Mouse (Mus musculus) cerebellum, adult 2 months (tissue): ENCODE results near the gene Cdk17.

Experiments used
- CTCF ChIP-seq: fragments of 200-500 bp; IDR thresholded peaks from 2 replicates; pipeline ENCODE4 v1.5.1; 2011; ENCODE audit warnings: low read depth, mild to moderate bottlenecking, control low read depth, low read length, moderate library complexity, borderline replicate concordance; ENCODE audit not compliant: insufficient read depth
- POLR2A ChIP-seq: fragments of 200-500 bp; IDR thresholded peaks from 2 replicates; pipeline ENCODE4 v1.6.1; 2011; ENCODE audit warnings: low read length, control low read depth, borderline replicate concordance; ENCODE audit not compliant: insufficient read depth

DNA sequence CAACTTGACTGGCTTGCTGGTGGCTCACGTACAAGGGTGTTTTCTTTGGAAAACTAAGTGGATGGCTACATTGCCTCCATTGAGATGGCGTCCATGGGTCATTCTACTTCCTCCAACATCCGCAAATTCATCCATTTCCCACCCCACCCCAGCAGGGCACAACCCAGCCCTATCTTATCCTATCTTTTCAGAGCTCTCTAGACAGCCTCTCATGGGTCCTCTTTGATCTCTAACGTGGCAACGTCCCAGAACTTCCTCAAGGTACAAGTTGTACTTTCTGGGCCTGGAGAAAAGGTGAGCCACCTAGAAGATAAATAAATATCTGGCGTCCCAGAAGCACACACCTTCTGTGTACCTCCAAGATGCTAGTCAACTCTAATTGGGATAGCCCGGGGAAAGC, 132.9 kb downstream of the Cdk17 start:
- TF ChIP-seq CTCF, result no peak
- TF ChIP-seq POLR2A, result no peak
